ENCODE assay signal across 9 mouse cellular contexts in genomic region chr13:112375766-112376165, GRCm38 (mm10).
DNase-seq lines count a peak whose midpoint lies in the region; ATAC-seq and TF ChIP-seq lines count a peak whose summit lies in the region.
"Had no signal": no experiment of that assay in that cellular context is flagged by ENCODE, and none has a peak within 500 bp of the region (broad histone marks: within the 10 kb centered on the region; RNA-seq: fewer than 3 reads in every experiment).

No protein-coding gene starts in this region.

- no peak overlapping the region for H3K4me2 ChIP-seq in heart, embryonic 16.5 days (ENCODE audit: low read depth, low read length)
- no peak overlapping the region for H3K4me2 ChIP-seq in heart, embryonic 12.5 days
- no peak overlapping the region for H3K4me2 ChIP-seq in forebrain, embryonic 14.5 days (ENCODE audit: low read length)

- TF ChIP-seq CTCF in left cerebral cortex, adult 2 months (IDR thresholded peaks at IDR 0.05), result no peak

- peak; percentile 57 for DNase-seq in MN1 (ENCODE audit: low spot score)
- DNase-seq in forebrain, embryonic 14.5 days (ENCODE audit: low spot score), result peak; percentile 71
- peak; percentile 87 to 95 for DNase-seq in kidney, postnatal 25 days
- peak; percentile 36 for DNase-seq in testis, postnatal 14 days (ENCODE audit: low spot score)
- DNase-seq in left cerebral cortex, adult 2 months (ENCODE audit: extremely low spot score in 1 of 2, low spot score in 2 of 2), result no peak
- no peak for DNase-seq in layer of hippocampus, postnatal 25 days (ENCODE audit: extremely low spot score in 1 of 2, low spot score in 1 of 2)

- H3K4me3 ChIP-seq in heart, embryonic 16.5 days (ENCODE audit: low read length), result no peak overlapping the region
- H3K4me3 ChIP-seq in heart, embryonic 12.5 days, result no peak overlapping the region
- H3K4me3 ChIP-seq in forebrain, embryonic 14.5 days (ENCODE audit: low read depth, low read length), result no peak overlapping the region
- no peak overlapping the region for H3K4me3 ChIP-seq in left cerebral cortex, adult 2 months

- intact Hi-C loops in left cerebral cortex, adult 2 months (cut with DNase I), result no loop called here

- H3K36me3 ChIP-seq in heart, embryonic 16.5 days (ENCODE audit: control insufficient read depth, insufficient read depth), result no peaks in the 10 kb centered on the region
- no peaks in the 10 kb centered on the region for H3K36me3 ChIP-seq in heart, embryonic 12.5 days
- H3K36me3 ChIP-seq in forebrain, embryonic 14.5 days (ENCODE audit: control insufficient read depth, insufficient read depth, low read length), result no peaks in the 10 kb centered on the region

- H3K27me3 ChIP-seq in heart, embryonic 16.5 days (ENCODE audit: control insufficient read depth, insufficient read depth, low read length), result no peaks in the 10 kb centered on the region
- H3K27me3 ChIP-seq in heart, embryonic 12.5 days (replicated peaks), result no peaks in the 10 kb centered on the region
- H3K27me3 ChIP-seq in forebrain, embryonic 14.5 days (replicated peaks; ENCODE audit: control insufficient read depth, insufficient read depth, low read length), result no peaks in the 10 kb centered on the region
- H3K27me3 ChIP-seq: Patski had no signal

- H3K9ac ChIP-seq in heart, embryonic 16.5 days (ENCODE audit: low read length), result no peak overlapping the region
- no peak overlapping the region for H3K9ac ChIP-seq in heart, embryonic 12.5 days
- H3K9ac ChIP-seq in forebrain, embryonic 14.5 days (ENCODE audit: low read length), result no peak overlapping the region

- H3K4me1 ChIP-seq in heart, embryonic 16.5 days (ENCODE audit: control insufficient read depth, insufficient read depth, low read length), result peaks cover 4% of the 10 kb centered on the region
- H3K4me1 ChIP-seq in heart, embryonic 12.5 days (replicated peaks), result peaks cover 5% of the 10 kb centered on the region; the same call in 1 of the 2 replicates
- 0 out of 2 replicates have a peak, but pooled peaks cover 2% of the 10 kb centered on the region for H3K4me1 ChIP-seq in forebrain, embryonic 14.5 days (ENCODE audit: control insufficient read depth, insufficient read depth, low read length)

- ATAC-seq in heart, embryonic 16.5 days (replicated peaks; ENCODE audit: extremely low read depth, insufficient read depth, low FRiP score), result peak; percentile 58; the same call in 1 of the 2 replicates
- ATAC-seq in heart, embryonic 12.5 days (ENCODE audit: insufficient number of reproducible peaks, low FRiP score), result no peak
- peak; percentile 71 for ATAC-seq in forebrain, embryonic 14.5 days
- ATAC-seq: Patski had no signal

- H3K9me3 ChIP-seq in heart, embryonic 16.5 days (replicated peaks; ENCODE audit: control insufficient read depth, low read length), result no peaks in the 10 kb centered on the region
- H3K9me3 ChIP-seq in heart, embryonic 12.5 days (replicated peaks), result no peaks in the 10 kb centered on the region
- H3K9me3 ChIP-seq in forebrain, embryonic 14.5 days (replicated peaks; ENCODE audit: control insufficient read depth, low read length), result no peaks in the 10 kb centered on the region

- 38% methylated on average over 8 of the region's 8 CpGs for WGBS in heart, embryonic 16.5 days
- WGBS in heart, embryonic 12.5 days, result 47% methylated on average over 8 of the region's 8 CpGs
- WGBS in forebrain, embryonic 14.5 days, result 20% methylated on average over 8 of the region's 8 CpGs

- H3K27ac ChIP-seq in heart, embryonic 16.5 days (ENCODE audit: low read length), result no peak overlapping the region
- no peak overlapping the region for H3K27ac ChIP-seq in heart, embryonic 12.5 days (ENCODE audit: poor library complexity, severe bottlenecking)
- H3K27ac ChIP-seq in forebrain, embryonic 14.5 days (ENCODE audit: low read depth, low read length), result no peak overlapping the region
- no peak overlapping the region for H3K27ac ChIP-seq in left cerebral cortex, adult 2 months

Comparison
In these comparisons a context has a peak if more than half of its experiments do, and no peak if none do; other contexts are left out.
1. DNase-seq: peak in MN1 (single experiment), forebrain, embryonic 14.5 days (single experiment), kidney, postnatal 25 days (2 of 2) and testis, postnatal 14 days (single experiment); none in left cerebral cortex, adult 2 months (0 of 2) and layer of hippocampus, postnatal 25 days (0 of 2).